Mouse (Mus musculus) intestine, postnatal 0 days (tissue): ENCODE measurements at regions not wholly inside any gene's neighbourhood (a gene's known extent, or its start where the extent isn't known, plus 50 kb on each side); places are given as distances from the start of the nearest gene placed in this dataset.

Experiments used
- ATAC-seq: fragments of 200-750 bp; cut with Nextera tagmentation; 2 replicates; pipeline ENCODE4 v1.8.0; 2017; ENCODE audit warnings: mild to moderate bottlenecking, moderate TSS enrichment, moderate library complexity
- H3K27ac ChIP-seq: fragments of 300-500 bp; sonication (generic); 2 replicates; pipeline ENCODE4 v1.5.1; 2014; ENCODE audit warnings: mild to moderate bottlenecking, low read depth, low read length, moderate library complexity
- H3K27me3 ChIP-seq: fragments of 300-500 bp; sonication (generic); replicated peaks from 2 replicates; pipeline ENCODE4 v1.6.1; 2014; ENCODE audit warnings: low read length, mixed read lengths; ENCODE audit not compliant: control insufficient read depth, insufficient read depth
- H3K36me3 ChIP-seq: fragments of 300-500 bp; sonication (generic); 2 replicates; pipeline ENCODE4 v1.6.1; 2014; ENCODE audit warnings: mild to moderate bottlenecking, moderate library complexity; ENCODE audit not compliant: control insufficient read depth, insufficient read depth
- H3K4me1 ChIP-seq: fragments of 300-500 bp; sonication (generic); replicated peaks from 2 replicates; pipeline ENCODE4 v1.6.1; 2014; ENCODE audit warnings: antibody characterized with exemption, low read length, mixed read lengths; ENCODE audit not compliant: control insufficient read depth, insufficient read depth
- H3K4me2 ChIP-seq: fragments of 300-500 bp; sonication (generic); replicated peaks from 2 replicates; pipeline ENCODE4 v1.6.1; 2014; ENCODE audit warnings: low read depth, mild to moderate bottlenecking, moderate library complexity
- H3K4me3 ChIP-seq: fragments of 300-500 bp; sonication (generic); 2 replicates; pipeline ENCODE4 v1.5.1; 2014; ENCODE audit warnings: low read depth, low read length
- H3K9ac ChIP-seq: fragments of 300-500 bp; sonication (generic); 2 replicates; pipeline ENCODE4 v1.6.1; 2014; ENCODE audit warnings: mild to moderate bottlenecking, low read depth, low read length
- H3K9me3 ChIP-seq: fragments of 300-500 bp; sonication (generic); 2 replicates; pipeline ENCODE4 v1.6.1; 2016; ENCODE audit warnings: mixed run types; ENCODE audit not compliant: control insufficient read depth
- CTCF ChIP-seq: sonication (generic); IDR thresholded peaks from 2 replicates; pipeline ENCODE4 v1.5.1; 2016; ENCODE audit warnings: low read depth, mild to moderate bottlenecking, control low read depth, antibody characterized with exemption, moderate library complexity
- WGBS: fragments of 180-500 bp; shearing (Covaris S2); extraction: QIAGEN DNeasy Blood & Tissue Kit; methylation state at CpG from one replicate; pipeline ENCODE4 v1.1.7; 2014; 5-methylcytosine and 5-hydroxymethylcytosine counted together

- ATAC-seq, result no peak
- Histone ChIP-seq H3K4me3 (no peak overlapping the region), H3K9ac (no peak overlapping the region), H3K27me3 (no peaks in the 10 kb centered on the region), H3K4me1 (peaks cover 4% of the 10 kb centered on the region; the same call in 1 of the 2 replicates), H3K4me2 (no peak overlapping the region), H3K9me3 (no peaks in the 10 kb centered on the region), H3K36me3 (no peaks in the 10 kb centered on the region), H3K27ac (no peak overlapping the region)
- 64% methylated on average over 1 of the region's 1 CpGs for WGBS
- TF ChIP-seq CTCF, result no peak
These were observed 343.1 kb downstream of the Pdgfc start for GRCm38 (mm10) chr3:81379362-81379761.

GRCm38 (mm10) chr3:81386931-81387330 lies 350.7 kb downstream of the Pdgfc start:
- WGBS, result 71% methylated on average over 14 of the region's 14 CpGs
- no peaks in the 10 kb centered on the region for H3K9me3 ChIP-seq
- H3K27me3 ChIP-seq, result no peaks in the 10 kb centered on the region
- H3K4me2 ChIP-seq, result no peak overlapping the region
- TF ChIP-seq CTCF, result no peak
- no peaks in the 10 kb centered on the region for H3K36me3 ChIP-seq
- no peak for ATAC-seq
- no peaks in the 10 kb centered on the region for H3K4me1 ChIP-seq
- H3K9ac ChIP-seq, result no peak overlapping the region
- no peak overlapping the region for H3K27ac ChIP-seq
- no peak overlapping the region for H3K4me3 ChIP-seq

- Histone ChIP-seq H3K36me3 (no peaks in the 10 kb centered on the region), H3K4me2 (no peak overlapping the region), H3K4me1 (no peaks in the 10 kb centered on the region), H3K27ac (no peak overlapping the region), H3K4me3 (no peak overlapping the region), H3K9ac (no peak overlapping the region), H3K27me3 (no peaks in the 10 kb centered on the region), H3K9me3 (no peaks in the 10 kb centered on the region)
- 58% methylated on average over 4 of the region's 4 CpGs for WGBS
- ATAC-seq, result no peak
- TF ChIP-seq CTCF, result no peak
These were observed 351.4 kb downstream of the Pdgfc start for GRCm38 (mm10) chr3:81387634-81388033.

GRCm38 (mm10) chr3:81397212-81397611 lies 361.0 kb downstream of the Pdgfc start:
- WGBS, result 77% methylated on average over 1 of the region's 1 CpGs
- Histone ChIP-seq H3K9me3 (no peaks in the 10 kb centered on the region), H3K27ac (no peak overlapping the region), H3K36me3 (no peaks in the 10 kb centered on the region), H3K27me3 (no peaks in the 10 kb centered on the region), H3K4me2 (no peak overlapping the region), H3K4me1 (no peaks in the 10 kb centered on the region), H3K4me3 (no peak overlapping the region), H3K9ac (no peak overlapping the region)
- no peak for ATAC-seq
- TF ChIP-seq CTCF, result no peak

DNA sequence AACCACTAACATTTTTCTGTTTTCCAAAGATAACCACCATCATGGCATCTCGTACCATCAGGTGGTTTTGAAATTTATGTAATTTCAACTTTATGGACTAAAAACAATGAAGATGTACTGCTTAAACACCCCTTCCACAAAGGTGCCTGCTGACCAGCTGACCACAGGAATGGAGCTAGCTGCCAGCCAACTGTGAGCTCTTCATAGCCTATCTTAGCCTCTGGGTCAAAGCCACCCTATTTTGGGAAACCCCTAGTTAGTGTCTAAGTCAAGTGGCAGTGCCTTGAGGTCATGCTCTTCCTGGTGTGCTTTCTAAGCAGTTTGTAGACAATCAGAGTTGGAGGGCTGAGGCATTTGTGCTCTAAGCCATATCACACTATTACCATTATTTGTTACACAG lies 364.8 kb downstream of the Pdgfc start:
- Histone ChIP-seq H3K9me3 (no peaks in the 10 kb centered on the region), H3K4me1 (no peaks in the 10 kb centered on the region), H3K27me3 (no peaks in the 10 kb centered on the region), H3K4me2 (no peak overlapping the region), H3K9ac (no peak overlapping the region), H3K4me3 (no peak overlapping the region), H3K36me3 (no peaks in the 10 kb centered on the region), H3K27ac (no peak overlapping the region)
- no peak for TF ChIP-seq CTCF
- WGBS, result 84% methylated on average over 1 of the region's 1 CpGs
- no peak for ATAC-seq

DNA sequence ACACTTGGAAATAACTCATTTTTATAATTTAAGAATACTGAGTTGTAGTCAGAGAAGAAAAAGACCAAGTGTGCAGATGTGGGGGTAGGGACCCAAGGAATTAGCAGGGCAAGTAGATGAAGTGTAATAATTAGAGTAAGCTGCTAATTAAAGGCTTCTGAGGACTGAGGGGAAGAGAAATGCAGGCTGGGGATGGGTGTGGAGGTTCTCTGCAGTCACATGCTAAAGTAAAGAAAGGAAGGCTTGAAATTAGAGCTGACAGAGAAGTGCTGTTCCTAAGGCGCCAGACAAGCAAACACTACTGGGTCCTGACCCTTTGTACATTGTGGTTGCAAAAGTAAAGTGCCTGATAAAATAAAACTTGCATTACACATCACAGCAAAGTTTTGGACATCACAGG lies 372.7 kb downstream of the Pdgfc start:
- TF ChIP-seq CTCF, result no peak
- ATAC-seq, result no peak
- H3K36me3 ChIP-seq, result no peaks in the 10 kb centered on the region
- no peaks in the 10 kb centered on the region for H3K27me3 ChIP-seq
- no peaks in the 10 kb centered on the region for H3K4me1 ChIP-seq
- H3K9me3 ChIP-seq, result no peaks in the 10 kb centered on the region
- 63% methylated on average over 1 of the region's 1 CpGs for WGBS
- no peak overlapping the region for H3K27ac ChIP-seq
- no peak overlapping the region for H3K9ac ChIP-seq
- no peak overlapping the region for H3K4me3 ChIP-seq
- no peak overlapping the region for H3K4me2 ChIP-seq

GRCm38 (mm10) chr3:81421875-81422274 lies 385.7 kb downstream of the Pdgfc start:
- no peak for ATAC-seq
- no peak overlapping the region for H3K4me2 ChIP-seq
- H3K9ac ChIP-seq, result no peak overlapping the region
- H3K27me3 ChIP-seq, result no peaks in the 10 kb centered on the region
- 63% methylated on average over 1 of the region's 1 CpGs for WGBS
- no peaks in the 10 kb centered on the region for H3K36me3 ChIP-seq
- H3K4me3 ChIP-seq, result no peak overlapping the region
- no peak overlapping the region for H3K27ac ChIP-seq
- no peaks in the 10 kb centered on the region for H3K4me1 ChIP-seq
- no peak for TF ChIP-seq CTCF
- H3K9me3 ChIP-seq, result no peaks in the 10 kb centered on the region
